Mouse (Mus musculus): ENCODE data around the gene Hist1h2af. TPM values are rescaled to one million over a fixed set of nuclear protein-coding genes. Genes with fewer than 3 reads are reported as not detected.
A peak's percentile ranks its signal among the peaks of the same experiment; 100 is the strongest.

The Hist1h2af gene
- polyA plus RNA-seq, 1 experiment from 2014 or later, result 2.3 TPM

GRCm38 (mm10) chr13:23518295-23518603 lies 15.5 kb upstream of the Hist1h2af start:
- Histone ChIP-seq H3K9me3 (replicated peaks; ENCODE audit: control insufficient read depth, low read length) (no peaks in the 10 kb centered on the region), H3K27me3 (ENCODE audit: control insufficient read depth, insufficient read depth, low read length) (no peaks in the 10 kb centered on the region), H3K9ac (ENCODE audit: low read depth, low read length) (peak overlapping the region; percentile 61), H3K4me2 (peak overlapping the region; percentile 91), H3K4me3 (ENCODE audit: low read depth, low read length) (peak overlapping the region; percentile 47), H3K4me1 (ENCODE audit: control insufficient read depth, insufficient read depth, low read length) (no peaks in the 10 kb centered on the region), H3K27ac (ENCODE audit: low read depth, low read length) (no peak overlapping the region), H3K36me3 (ENCODE audit: control insufficient read depth, insufficient read depth, low read length) (no peaks in the 10 kb centered on the region)
- ATAC-seq (replicated peaks; ENCODE audit: insufficient number of reproducible peaks, low FRiP score, low TSS enrichment), result no peak
- under 1% methylated on average over 6 of the region's 6 CpGs for WGBS (ENCODE audit: insufficient replicate concordance)

GRCm38 (mm10) chr13:23518885-23519284 lies 14.8 kb upstream of the Hist1h2af start:
- H3K4me3 ChIP-seq (ENCODE audit: low read depth, low read length), result peak overlapping the region; percentile 47
- H3K9me3 ChIP-seq (replicated peaks; ENCODE audit: control insufficient read depth, low read length), result no peaks in the 10 kb centered on the region
- 0 out of 2 replicates have a peak overlapping the region, but pooled peaks have one; percentile 41 for H3K27ac ChIP-seq (ENCODE audit: low read depth, low read length)
- no peak overlapping the region for H3K9ac ChIP-seq (ENCODE audit: low read depth, low read length)
- H3K27me3 ChIP-seq (ENCODE audit: control insufficient read depth, insufficient read depth, low read length), result no peaks in the 10 kb centered on the region
- peak; percentile 71 for ATAC-seq (replicated peaks; ENCODE audit: insufficient number of reproducible peaks, low FRiP score, low TSS enrichment)
- H3K4me2 ChIP-seq, result peak overlapping the region; percentile 68
- H3K36me3 ChIP-seq (ENCODE audit: control insufficient read depth, insufficient read depth, low read length), result no peaks in the 10 kb centered on the region
- no peaks in the 10 kb centered on the region for H3K4me1 ChIP-seq (ENCODE audit: control insufficient read depth, insufficient read depth, low read length)
- WGBS (ENCODE audit: insufficient replicate concordance), result 0% methylated on average over 6 of the region's 6 CpGs

- Histone ChIP-seq H3K36me3 (ENCODE audit: control insufficient read depth, insufficient read depth, low read length) (no peaks in the 10 kb centered on the region), H3K4me1 (ENCODE audit: control insufficient read depth, insufficient read depth, low read length) (no peaks in the 10 kb centered on the region), H3K27me3 (ENCODE audit: control insufficient read depth, insufficient read depth, low read length) (no peaks in the 10 kb centered on the region), H3K9ac (ENCODE audit: low read depth, low read length) (no peak overlapping the region), H3K4me3 (ENCODE audit: low read depth, low read length) (peak overlapping the region; percentile 47), H3K4me2 (peak overlapping the region; percentile 68), H3K27ac (ENCODE audit: low read depth, low read length) (0 out of 2 replicates have a peak overlapping the region, but pooled peaks have one; percentile 41), H3K9me3 (replicated peaks; ENCODE audit: control insufficient read depth, low read length) (no peaks in the 10 kb centered on the region)
- peak; percentile 59 for ATAC-seq (replicated peaks; ENCODE audit: insufficient number of reproducible peaks, low FRiP score, low TSS enrichment)
- under 1% methylated on average over 10 of the region's 10 CpGs for WGBS (ENCODE audit: insufficient replicate concordance)
Measured at GRCm38 (mm10) chr13:23519416-23519815, 14.3 kb upstream of the Hist1h2af start.

GRCm38 (mm10) chr13:23521703-23522102 lies 12.0 kb upstream of the Hist1h2af start:
- Histone ChIP-seq H3K36me3 (ENCODE audit: control insufficient read depth, insufficient read depth, low read length) (no peaks in the 10 kb centered on the region), H3K9ac (ENCODE audit: low read depth, low read length) (no peak overlapping the region), H3K27ac (ENCODE audit: low read depth, low read length) (no peak overlapping the region), H3K4me3 (ENCODE audit: low read depth, low read length) (peak overlapping the region; percentile 16; the same call in 1 of the 2 replicates), H3K9me3 (replicated peaks; ENCODE audit: control insufficient read depth, low read length) (no peaks in the 10 kb centered on the region), H3K4me2 (peak overlapping the region; percentile 54), H3K4me1 (ENCODE audit: control insufficient read depth, insufficient read depth, low read length) (peaks cover 3% of the 10 kb centered on the region; the same call in 1 of the 2 replicates), H3K27me3 (ENCODE audit: control insufficient read depth, insufficient read depth, low read length) (no peaks in the 10 kb centered on the region)
- WGBS (ENCODE audit: insufficient replicate concordance), result 1% methylated on average over 14 of the region's 14 CpGs
- no peak for ATAC-seq (replicated peaks; ENCODE audit: insufficient number of reproducible peaks, low FRiP score, low TSS enrichment)

- Histone ChIP-seq H3K4me3 (ENCODE audit: low read depth, low read length) (no peak overlapping the region), H3K27ac (ENCODE audit: low read depth, low read length) (no peak overlapping the region), H3K9me3 (replicated peaks; ENCODE audit: control insufficient read depth, low read length) (no peaks in the 10 kb centered on the region), H3K4me2 (no peak overlapping the region), H3K9ac (ENCODE audit: low read depth, low read length) (no peak overlapping the region), H3K27me3 (ENCODE audit: control insufficient read depth, insufficient read depth, low read length) (no peaks in the 10 kb centered on the region), H3K36me3 (ENCODE audit: control insufficient read depth, insufficient read depth, low read length) (no peaks in the 10 kb centered on the region), H3K4me1 (ENCODE audit: control insufficient read depth, insufficient read depth, low read length) (peaks cover 4% of the 10 kb centered on the region)
- WGBS (ENCODE audit: insufficient replicate concordance), result 47% methylated on average over 5 of the region's 5 CpGs
- ATAC-seq (replicated peaks; ENCODE audit: insufficient number of reproducible peaks, low FRiP score, low TSS enrichment), result no peak
Measured at GRCm38 (mm10) chr13:23523976-23524375, 9.7 kb upstream of the Hist1h2af start.

GRCm38 (mm10) chr13:23524654-23525053 lies 9.1 kb upstream of the Hist1h2af start:
- no peaks in the 10 kb centered on the region for H3K9me3 ChIP-seq (replicated peaks; ENCODE audit: control insufficient read depth, low read length)
- no peak overlapping the region for H3K9ac ChIP-seq (ENCODE audit: low read depth, low read length)
- no peaks in the 10 kb centered on the region for H3K27me3 ChIP-seq (ENCODE audit: control insufficient read depth, insufficient read depth, low read length)
- H3K4me1 ChIP-seq (ENCODE audit: control insufficient read depth, insufficient read depth, low read length), result peaks cover 6% of the 10 kb centered on the region
- no peak overlapping the region for H3K4me3 ChIP-seq (ENCODE audit: low read depth, low read length)
- peak overlapping the region; percentile 37 for H3K4me2 ChIP-seq
- no peaks in the 10 kb centered on the region for H3K36me3 ChIP-seq (ENCODE audit: control insufficient read depth, insufficient read depth, low read length)
- no peak overlapping the region for H3K27ac ChIP-seq (ENCODE audit: low read depth, low read length)
- no peak for ATAC-seq (replicated peaks; ENCODE audit: insufficient number of reproducible peaks, low FRiP score, low TSS enrichment)
- 12% methylated on average over 5 of the region's 5 CpGs for WGBS (ENCODE audit: insufficient replicate concordance)

GRCm38 (mm10) chr13:23525901-23526300 lies 7.8 kb upstream of the Hist1h2af start:
- H3K27me3 ChIP-seq (ENCODE audit: control insufficient read depth, insufficient read depth, low read length), result no peaks in the 10 kb centered on the region
- H3K9me3 ChIP-seq (replicated peaks; ENCODE audit: control insufficient read depth, low read length), result no peaks in the 10 kb centered on the region
- peaks cover 6% of the 10 kb centered on the region for H3K4me1 ChIP-seq (ENCODE audit: control insufficient read depth, insufficient read depth, low read length)
- no peak for ATAC-seq (replicated peaks; ENCODE audit: insufficient number of reproducible peaks, low FRiP score, low TSS enrichment)
- H3K27ac ChIP-seq (ENCODE audit: low read depth, low read length), result no peak overlapping the region
- H3K9ac ChIP-seq (ENCODE audit: low read depth, low read length), result peak overlapping the region; percentile 61
- H3K4me3 ChIP-seq (ENCODE audit: low read depth, low read length), result peak overlapping the region; percentile 56
- no peaks in the 10 kb centered on the region for H3K36me3 ChIP-seq (ENCODE audit: control insufficient read depth, insufficient read depth, low read length)
- H3K4me2 ChIP-seq, result peak overlapping the region; percentile 68
- under 1% methylated on average over 10 of the region's 10 CpGs for WGBS (ENCODE audit: insufficient replicate concordance)

GRCm38 (mm10) chr13:23526312-23526711 lies 7.4 kb upstream of the Hist1h2af start:
- Histone ChIP-seq H3K27me3 (ENCODE audit: control insufficient read depth, insufficient read depth, low read length) (no peaks in the 10 kb centered on the region), H3K4me1 (ENCODE audit: control insufficient read depth, insufficient read depth, low read length) (peaks cover 6% of the 10 kb centered on the region), H3K9me3 (replicated peaks; ENCODE audit: control insufficient read depth, low read length) (no peaks in the 10 kb centered on the region), H3K27ac (ENCODE audit: low read depth, low read length) (no peak overlapping the region), H3K4me2 (peak overlapping the region; percentile 68), H3K36me3 (ENCODE audit: control insufficient read depth, insufficient read depth, low read length) (no peaks in the 10 kb centered on the region), H3K4me3 (ENCODE audit: low read depth, low read length) (peak overlapping the region; percentile 56), H3K9ac (ENCODE audit: low read depth, low read length) (peak overlapping the region; percentile 61)
- under 1% methylated on average over 17 of the region's 17 CpGs for WGBS (ENCODE audit: insufficient replicate concordance)
- 0 out of 2 replicates have a peak, but pooled peaks have one; percentile 31 for ATAC-seq (replicated peaks; ENCODE audit: insufficient number of reproducible peaks, low FRiP score, low TSS enrichment)

- Histone ChIP-seq H3K4me2 (peak overlapping the region; percentile 33; the same call in 1 of the 2 replicates), H3K27ac (ENCODE audit: low read depth, low read length) (no peak overlapping the region), H3K9me3 (replicated peaks; ENCODE audit: control insufficient read depth, low read length) (no peaks in the 10 kb centered on the region), H3K27me3 (ENCODE audit: control insufficient read depth, insufficient read depth, low read length) (no peaks in the 10 kb centered on the region), H3K9ac (ENCODE audit: low read depth, low read length) (no peak overlapping the region), H3K36me3 (ENCODE audit: control insufficient read depth, insufficient read depth, low read length) (no peaks in the 10 kb centered on the region), H3K4me3 (ENCODE audit: low read depth, low read length) (no peak overlapping the region), H3K4me1 (ENCODE audit: control insufficient read depth, insufficient read depth, low read length) (peaks cover 12% of the 10 kb centered on the region)
- ATAC-seq (replicated peaks; ENCODE audit: insufficient number of reproducible peaks, low FRiP score, low TSS enrichment), result no peak
- WGBS (ENCODE audit: insufficient replicate concordance), result 84% methylated on average over 5 of the region's 5 CpGs
Measured at GRCm38 (mm10) chr13:23529005-23529404, 4.7 kb upstream of the Hist1h2af start.
